Mouse (Mus musculus): ENCODE results near the gene U2af1. TPM values are rescaled to one million over a fixed set of nuclear protein-coding genes. Genes with fewer than 3 reads are reported as not detected.

U2af1 gene
- polyA plus RNA-seq, 1 experiment from 2014 or later = 145 TPM

DNA sequence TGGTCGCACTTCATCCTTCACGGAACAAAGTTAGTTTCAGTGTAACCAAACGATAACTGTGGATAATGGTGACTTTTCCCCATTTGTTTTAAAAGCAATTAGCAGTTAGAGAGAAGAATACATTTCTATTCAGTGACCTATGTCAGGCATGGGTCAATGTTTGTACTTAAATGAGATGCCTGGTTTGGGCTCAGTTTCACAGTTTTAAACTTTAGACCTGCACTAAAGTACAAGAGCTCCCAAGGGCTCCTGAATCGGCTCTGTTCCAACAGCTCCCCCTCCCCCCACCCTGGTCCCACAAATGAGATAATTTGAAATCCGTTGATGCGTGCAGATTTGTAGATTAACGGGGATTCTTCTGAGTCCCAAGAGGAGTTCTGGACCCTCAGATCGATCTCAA, 13.0 kb upstream of the U2af1 start:
- Histone ChIP-seq H3K9ac (ENCODE audit: low read depth, low read length) (no peak overlapping the region), H3K27ac (ENCODE audit: low read depth, low read length) (no peak overlapping the region), H3K4me2 (no peak overlapping the region), H3K36me3 (ENCODE audit: control insufficient read depth, insufficient read depth, low read length) (no peaks in the 10 kb centered on the region), H3K27me3 (ENCODE audit: control insufficient read depth, insufficient read depth, low read length) (no peaks in the 10 kb centered on the region), H3K4me3 (ENCODE audit: low read depth, low read length) (no peak overlapping the region), H3K9me3 (replicated peaks; ENCODE audit: control insufficient read depth, low read length) (no peaks in the 10 kb centered on the region), H3K4me1 (ENCODE audit: control insufficient read depth, insufficient read depth, low read length) (no peaks in the 10 kb centered on the region)
- ATAC-seq (replicated peaks; ENCODE audit: insufficient number of reproducible peaks, low FRiP score, low TSS enrichment) = no peak
- WGBS (ENCODE audit: insufficient replicate concordance) = 69% methylated on average over 8 of the region's 8 CpGs

DNA sequence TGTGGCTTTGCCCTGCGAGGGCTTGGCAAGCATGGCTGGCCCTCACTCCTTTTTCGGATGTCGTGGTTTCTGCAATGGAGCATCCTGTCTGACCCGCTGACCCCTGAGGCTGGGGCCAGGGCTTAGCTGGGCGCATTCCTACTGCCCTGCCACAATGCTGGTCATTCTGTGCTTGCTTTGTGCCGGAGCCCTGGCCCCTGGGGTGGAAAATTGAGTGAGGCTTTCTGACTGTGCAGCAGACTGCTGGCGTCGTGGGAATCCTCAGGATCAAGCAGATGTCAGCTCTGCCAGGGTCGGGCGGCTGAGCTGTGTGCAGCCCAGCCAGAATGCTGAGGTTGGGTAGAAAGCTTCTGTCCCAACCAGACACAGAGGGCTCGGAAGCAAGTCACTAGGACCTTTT, 11.5 kb upstream of the U2af1 start:
- H3K4me2 ChIP-seq = no peak overlapping the region
- no peaks in the 10 kb centered on the region for H3K9me3 ChIP-seq (replicated peaks; ENCODE audit: control insufficient read depth, low read length)

DNA sequence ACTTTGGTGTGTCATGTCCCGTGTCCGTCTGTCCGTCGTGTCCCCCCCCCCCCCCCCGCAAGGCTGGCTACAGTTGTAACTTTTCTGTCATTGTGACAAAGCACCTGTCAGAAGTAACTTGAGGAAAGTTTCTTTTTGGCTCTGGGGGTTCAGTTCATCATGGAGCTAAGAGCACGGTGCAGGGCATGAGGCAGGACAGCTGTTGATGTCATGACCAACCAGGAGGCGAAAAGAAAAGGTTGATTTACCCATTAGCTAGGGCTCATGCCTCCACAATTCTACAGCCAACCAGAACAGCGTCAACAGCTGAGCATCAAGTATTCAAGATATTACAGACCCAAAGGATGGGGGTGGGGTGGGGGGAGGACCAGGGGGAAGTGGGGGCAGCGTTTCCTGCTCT, 9.6 kb upstream of the U2af1 start:
- Histone ChIP-seq H3K4me1 (ENCODE audit: control insufficient read depth, insufficient read depth, low read length) (no peaks in the 10 kb centered on the region), H3K9me3 (replicated peaks; ENCODE audit: control insufficient read depth, low read length) (no peaks in the 10 kb centered on the region), H3K4me3 (ENCODE audit: low read depth, low read length) (no peak overlapping the region), H3K27me3 (ENCODE audit: control insufficient read depth, insufficient read depth, low read length) (no peaks in the 10 kb centered on the region), H3K27ac (ENCODE audit: low read depth, low read length) (no peak overlapping the region), H3K36me3 (ENCODE audit: control insufficient read depth, insufficient read depth, low read length) (no peaks in the 10 kb centered on the region), H3K9ac (ENCODE audit: low read depth, low read length) (no peak overlapping the region), H3K4me2 (no peak overlapping the region)
- WGBS (ENCODE audit: insufficient replicate concordance) = 77% methylated on average over 8 of the region's 9 CpGs
- ATAC-seq (replicated peaks; ENCODE audit: insufficient number of reproducible peaks, low FRiP score, low TSS enrichment) = no peak

More for the DNA sequence above, 11.5 kb upstream of the U2af1 start:
- no peaks in the 10 kb centered on the region for H3K4me1 ChIP-seq (ENCODE audit: control insufficient read depth, insufficient read depth, low read length)
- H3K9ac ChIP-seq (ENCODE audit: low read depth, low read length) = no peak overlapping the region
- no peaks in the 10 kb centered on the region for H3K27me3 ChIP-seq (ENCODE audit: control insufficient read depth, insufficient read depth, low read length)
- no peak overlapping the region for H3K4me3 ChIP-seq (ENCODE audit: low read depth, low read length)
- ATAC-seq (replicated peaks; ENCODE audit: insufficient number of reproducible peaks, low FRiP score, low TSS enrichment) = no peak
- WGBS (ENCODE audit: insufficient replicate concordance) = 60% methylated on average over 11 of the region's 11 CpGs
- no peaks in the 10 kb centered on the region for H3K36me3 ChIP-seq (ENCODE audit: control insufficient read depth, insufficient read depth, low read length)
- no peak overlapping the region for H3K27ac ChIP-seq (ENCODE audit: low read depth, low read length)

DNA sequence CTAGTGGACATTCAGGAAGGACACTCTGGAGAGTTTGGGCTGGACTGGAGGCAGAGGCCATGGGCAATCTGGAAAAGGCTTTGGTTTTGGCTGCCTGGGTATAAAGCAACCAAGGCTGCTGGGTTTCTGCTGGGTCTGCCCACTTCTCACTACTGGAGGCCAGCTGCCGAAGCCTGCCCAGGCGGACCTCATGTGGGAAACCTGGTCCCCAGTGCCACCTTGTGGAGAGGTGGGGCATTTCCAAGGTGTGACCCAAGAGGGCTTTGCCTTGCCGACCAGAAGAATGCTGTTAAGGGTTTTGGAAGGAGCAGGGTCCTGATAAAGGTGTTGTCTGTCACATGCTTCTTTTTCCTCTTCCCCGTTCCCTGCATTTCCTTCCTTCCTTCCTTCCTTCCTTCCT, 6.1 kb upstream of the U2af1 start:
- H3K4me2 ChIP-seq = no peak overlapping the region
- no peak overlapping the region for H3K4me3 ChIP-seq (ENCODE audit: low read depth, low read length)
- H3K36me3 ChIP-seq (ENCODE audit: control insufficient read depth, insufficient read depth, low read length) = no peaks in the 10 kb centered on the region
- H3K9me3 ChIP-seq (replicated peaks; ENCODE audit: control insufficient read depth, low read length) = no peaks in the 10 kb centered on the region
- WGBS (ENCODE audit: insufficient replicate concordance) = 6% methylated on average over 4 of the region's 4 CpGs
- no peaks in the 10 kb centered on the region for H3K27me3 ChIP-seq (ENCODE audit: control insufficient read depth, insufficient read depth, low read length)
- H3K9ac ChIP-seq (ENCODE audit: low read depth, low read length) = no peak overlapping the region
- ATAC-seq (replicated peaks; ENCODE audit: insufficient number of reproducible peaks, low FRiP score, low TSS enrichment) = peak; percentile 31; the same call in 1 of the 2 replicates
- H3K4me1 ChIP-seq (ENCODE audit: control insufficient read depth, insufficient read depth, low read length) = no peaks in the 10 kb centered on the region
- no peak overlapping the region for H3K27ac ChIP-seq (ENCODE audit: low read depth, low read length)

DNA sequence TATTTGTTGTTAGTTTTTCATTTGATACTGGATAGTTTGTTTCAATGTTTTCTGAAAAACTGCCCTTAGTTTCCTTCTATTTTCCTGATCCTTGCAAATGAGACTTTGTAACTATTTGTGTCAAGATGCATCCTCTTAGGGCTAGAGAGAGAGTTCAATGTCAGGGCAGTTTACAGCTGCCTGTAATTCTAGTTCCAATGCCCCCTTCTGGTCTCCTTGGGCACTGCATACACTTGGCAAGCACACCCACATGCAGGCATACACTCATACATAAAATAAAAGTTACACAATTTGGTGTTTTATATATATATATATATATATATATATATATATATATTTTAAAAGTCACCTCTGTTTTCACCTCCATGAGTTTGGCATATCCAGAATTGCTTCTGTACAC, 4.2 kb upstream of the U2af1 start:
- Histone ChIP-seq H3K9me3 (replicated peaks; ENCODE audit: control insufficient read depth, low read length) (no peaks in the 10 kb centered on the region), H3K9ac (ENCODE audit: low read depth, low read length) (no peak overlapping the region), H3K36me3 (ENCODE audit: control insufficient read depth, insufficient read depth, low read length) (no peaks in the 10 kb centered on the region), H3K4me2 (no peak overlapping the region), H3K27me3 (ENCODE audit: control insufficient read depth, insufficient read depth, low read length) (no peaks in the 10 kb centered on the region), H3K4me3 (ENCODE audit: low read depth, low read length) (no peak overlapping the region), H3K4me1 (ENCODE audit: control insufficient read depth, insufficient read depth, low read length) (no peaks in the 10 kb centered on the region), H3K27ac (ENCODE audit: low read depth, low read length) (no peak overlapping the region)
- ATAC-seq (replicated peaks; ENCODE audit: insufficient number of reproducible peaks, low FRiP score, low TSS enrichment) = no peak

DNA sequence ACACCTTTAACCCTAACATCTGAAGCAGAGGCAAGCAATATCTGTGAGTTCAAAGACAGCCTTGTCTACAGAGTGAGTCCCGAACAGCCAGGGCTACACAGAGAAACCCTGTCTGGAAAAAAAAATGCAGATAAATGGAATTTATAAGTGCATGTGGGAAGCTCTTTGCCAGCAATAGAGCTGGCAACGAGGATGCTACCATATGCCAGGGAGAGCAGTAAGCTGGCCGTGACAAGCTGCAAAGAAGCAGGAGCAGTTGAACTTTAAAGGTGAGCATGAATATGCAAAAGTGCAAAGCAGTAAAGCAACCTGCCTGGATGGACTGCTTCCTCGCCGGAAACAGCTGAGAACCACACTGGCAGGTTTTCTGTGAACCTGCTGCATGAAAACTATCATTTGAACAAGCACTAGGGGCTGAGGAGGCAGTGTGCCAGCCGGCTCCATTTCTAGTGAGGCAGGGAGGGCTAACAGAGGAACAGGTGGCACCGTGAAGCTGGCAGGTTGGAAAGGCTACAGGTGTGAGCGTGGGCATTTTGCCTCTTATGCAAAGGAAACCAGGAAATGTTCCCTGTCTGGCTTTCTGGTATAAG, 2.1 kb upstream of the U2af1 start:
- ATAC-seq (replicated peaks; ENCODE audit: insufficient number of reproducible peaks, low FRiP score, low TSS enrichment) = no peak
- Histone ChIP-seq H3K27ac (ENCODE audit: low read depth, low read length) (no peak overlapping the region), H3K4me2 (no peak overlapping the region), H3K36me3 (ENCODE audit: control insufficient read depth, insufficient read depth, low read length) (peaks cover 4% of the 10 kb centered on the region), H3K9me3 (replicated peaks; ENCODE audit: control insufficient read depth, low read length) (no peaks in the 10 kb centered on the region), H3K9ac (ENCODE audit: low read depth, low read length) (no peak overlapping the region), H3K4me3 (ENCODE audit: low read depth, low read length) (no peak overlapping the region), H3K27me3 (ENCODE audit: control insufficient read depth, insufficient read depth, low read length) (no peaks in the 10 kb centered on the region), H3K4me1 (ENCODE audit: control insufficient read depth, insufficient read depth, low read length) (peaks cover 8% of the 10 kb centered on the region; the same call in 1 of the 2 replicates)
- WGBS (ENCODE audit: insufficient replicate concordance) = 74% methylated on average over 8 of the region's 8 CpGs

DNA sequence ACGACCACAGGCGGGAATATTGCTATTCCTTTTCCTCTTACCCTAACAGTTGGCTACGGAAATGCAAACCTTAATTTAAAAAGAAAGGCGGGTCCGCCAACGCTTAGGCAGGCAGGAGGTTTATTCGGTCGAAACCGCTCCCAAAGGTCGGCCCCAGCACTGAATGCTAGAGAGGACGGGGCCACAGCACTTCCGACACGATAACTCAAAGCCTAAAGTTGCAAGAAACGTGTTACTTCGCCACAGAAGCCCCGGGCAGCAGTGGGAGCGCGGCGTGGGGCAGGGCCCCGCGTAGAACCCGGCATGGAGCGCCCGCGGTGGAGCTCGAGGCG, 590 bp downstream of the U2af1 start:
- Histone ChIP-seq H3K9me3 (replicated peaks; ENCODE audit: control insufficient read depth, low read length) (no peaks in the 10 kb centered on the region), H3K27me3 (ENCODE audit: control insufficient read depth, insufficient read depth, low read length) (no peaks in the 10 kb centered on the region), H3K36me3 (ENCODE audit: control insufficient read depth, insufficient read depth, low read length) (peaks cover 19% of the 10 kb centered on the region), H3K4me2 (peak overlapping the region; percentile 83), H3K9ac (ENCODE audit: low read depth, low read length) (peak overlapping the region; percentile 98), H3K4me3 (ENCODE audit: low read depth, low read length) (peak overlapping the region; percentile 94), H3K27ac (ENCODE audit: low read depth, low read length) (peak overlapping the region; percentile 87), H3K4me1 (ENCODE audit: control insufficient read depth, insufficient read depth, low read length) (peaks cover 12% of the 10 kb centered on the region; the same call in 1 of the 2 replicates)
- WGBS (ENCODE audit: insufficient replicate concordance) = under 1% methylated on average over 27 of the region's 27 CpGs
- ATAC-seq (replicated peaks; ENCODE audit: insufficient number of reproducible peaks, low FRiP score, low TSS enrichment) = no peak

DNA sequence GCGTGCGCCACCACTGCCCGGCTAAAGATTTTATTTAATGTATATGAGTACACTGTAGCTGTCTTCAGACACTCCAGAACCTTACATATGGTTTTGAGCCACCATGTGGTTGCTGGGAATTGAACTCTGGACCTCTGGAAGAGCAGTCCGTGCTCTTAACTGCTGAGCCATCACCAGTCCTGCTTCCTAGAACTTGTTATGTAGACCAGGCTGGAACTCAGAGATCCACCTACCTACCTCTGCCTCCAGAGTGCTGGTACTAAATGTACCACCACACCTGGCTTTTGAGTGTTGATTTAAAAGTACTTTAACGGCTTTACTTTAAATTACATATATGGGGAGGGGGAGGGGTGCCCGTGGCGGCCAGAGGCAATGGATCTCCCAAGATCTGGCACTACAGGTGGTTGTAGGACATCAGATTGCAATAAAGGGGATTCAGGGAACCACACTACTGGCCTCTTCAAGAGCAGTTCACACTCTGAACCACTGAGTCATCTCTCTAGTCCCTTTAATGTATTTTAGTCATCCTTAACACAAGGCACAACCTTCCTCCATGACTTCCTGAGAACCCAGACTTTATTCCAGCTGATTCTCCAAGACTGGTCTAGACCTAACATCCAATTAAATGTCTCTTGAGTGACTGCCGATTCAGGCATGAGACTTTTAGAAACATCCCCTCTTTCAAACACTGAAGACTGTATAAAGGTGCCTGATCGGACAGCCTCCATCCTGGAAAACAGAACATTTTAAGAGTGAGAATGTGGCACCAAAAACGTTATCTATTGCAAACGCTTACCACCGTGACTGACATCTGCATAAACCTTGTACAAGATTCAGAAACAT, 1.3 kb downstream of the U2af1 start:
- 55% methylated on average over 12 of the region's 12 CpGs for WGBS (ENCODE audit: insufficient replicate concordance)
- H3K36me3 ChIP-seq (ENCODE audit: control insufficient read depth, insufficient read depth, low read length) = peaks cover 25% of the 10 kb centered on the region
- peak overlapping the region; percentile 98 for H3K9ac ChIP-seq (ENCODE audit: low read depth, low read length)
- ATAC-seq (replicated peaks; ENCODE audit: insufficient number of reproducible peaks, low FRiP score, low TSS enrichment) = no peak
- H3K4me2 ChIP-seq = peak overlapping the region; percentile 83
- no peaks in the 10 kb centered on the region for H3K9me3 ChIP-seq (replicated peaks; ENCODE audit: control insufficient read depth, low read length)
- peaks cover 12% of the 10 kb centered on the region; the same call in 1 of the 2 replicates for H3K4me1 ChIP-seq (ENCODE audit: control insufficient read depth, insufficient read depth, low read length)
- H3K4me3 ChIP-seq (ENCODE audit: low read depth, low read length) = peak overlapping the region; percentile 94
- H3K27ac ChIP-seq (ENCODE audit: low read depth, low read length) = 0 out of 2 replicates have a peak overlapping the region, but pooled peaks have one; percentile 87
- H3K27me3 ChIP-seq (ENCODE audit: control insufficient read depth, insufficient read depth, low read length) = no peaks in the 10 kb centered on the region

DNA sequence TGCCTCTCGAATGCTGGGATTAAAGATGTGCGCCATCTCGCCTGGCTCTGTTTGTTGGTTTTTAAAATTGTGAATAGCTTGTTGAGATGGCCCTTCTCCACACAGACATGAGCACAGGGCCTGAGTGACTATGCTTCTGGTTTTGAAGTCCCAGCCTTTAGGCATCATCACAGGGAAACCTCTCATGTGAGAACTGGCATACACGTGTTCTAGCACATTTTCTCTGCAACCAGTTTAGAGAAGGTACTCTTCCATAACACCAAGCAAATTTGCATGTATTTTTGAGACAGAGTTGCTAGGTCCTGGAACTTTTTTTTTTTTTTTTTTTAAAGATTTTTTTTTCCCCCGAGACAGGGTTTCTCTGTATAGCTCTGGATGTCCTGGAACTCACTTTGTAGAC, 2.0 kb downstream of the U2af1 start:
- no peak overlapping the region for H3K4me3 ChIP-seq (ENCODE audit: low read depth, low read length)
- H3K9me3 ChIP-seq (replicated peaks; ENCODE audit: control insufficient read depth, low read length) = no peaks in the 10 kb centered on the region
- no peak overlapping the region for H3K27ac ChIP-seq (ENCODE audit: low read depth, low read length)
- no peak for ATAC-seq (replicated peaks; ENCODE audit: insufficient number of reproducible peaks, low FRiP score, low TSS enrichment)
- peaks cover 32% of the 10 kb centered on the region for H3K36me3 ChIP-seq (ENCODE audit: control insufficient read depth, insufficient read depth, low read length)
- H3K27me3 ChIP-seq (ENCODE audit: control insufficient read depth, insufficient read depth, low read length) = no peaks in the 10 kb centered on the region
- peaks cover 12% of the 10 kb centered on the region; the same call in 1 of the 2 replicates for H3K4me1 ChIP-seq (ENCODE audit: control insufficient read depth, insufficient read depth, low read length)
- H3K4me2 ChIP-seq = no peak overlapping the region
- WGBS (ENCODE audit: insufficient replicate concordance) = 87% methylated on average over 5 of the region's 5 CpGs
- H3K9ac ChIP-seq (ENCODE audit: low read depth, low read length) = no peak overlapping the region

All from heart, embryonic 11.5 days (tissue).